Mouse (Mus musculus) regulatory T cell (primary cell): ENCODE results near the gene Krt39.

Source experiments
- in situ Hi-C: fragments of 300-600 bp; cut with MboI, MseI; formaldehyde crosslinking; loops from one replicate; pipeline ENCODE4 v1.15.1; 2025; ENCODE audit warnings: high pct_unique_total_duplicates

Krt39 gene

GRCm38 (mm10) chr11:99471946-99472345, 49.2 kb downstream of the Krt39 start:
- in situ Hi-C loops, result no loop called here

GRCm38 (mm10) chr11:99469228-99469627, 51.9 kb downstream of the Krt39 start:
- in situ Hi-C loops, result loop anchor here (5.0 to 10.0 kb wide), 2 partner anchors 536 to 818 kb away; no protein-coding TSS in a partner anchor

GRCm38 (mm10) chr11:99468566-99468965, 52.6 kb downstream of the Krt39 start:
- in situ Hi-C loops, result loop anchor here (5.0 to 10.0 kb wide), 2 partner anchors 536 to 819 kb away; no protein-coding TSS in a partner anchor

- in situ Hi-C loops, result loop anchor here (5.0 to 10.0 kb wide), 2 partner anchors 538 to 821 kb away; no protein-coding TSS in a partner anchor
Observed at GRCm38 (mm10) chr11:99466316-99466715, 54.8 kb downstream of the Krt39 start.

GRCm38 (mm10) chr11:99464836-99465235, 56.3 kb downstream of the Krt39 start:
- in situ Hi-C loops, result loop anchor here (5.0 to 10.0 kb wide), 3 partner anchors 83 to 822 kb away; no protein-coding TSS in a partner anchor
